Mouse (Mus musculus) kidney, postnatal 0 days (tissue): ENCODE results near the gene Stk16. TPM values are rescaled to one million over a fixed set of nuclear protein-coding genes. Genes with fewer than 3 reads are reported as not detected.
A peak's percentile ranks its signal among the peaks of the same experiment; 100 is the strongest.

Experiments used
- ATAC-seq: fragments of 200-750 bp; cut with Nextera tagmentation; replicated peaks from 2 replicates; pipeline ENCODE4 v1.8.0; 2017; ENCODE audit warnings: low read depth, moderate number of reproducible peaks, moderate TSS enrichment, moderate library complexity; ENCODE audit not compliant: low FRiP score
- DNase-seq: peaks from one replicate; pipeline ENCODE4 v3.0.0-alpha.2; 2016; ENCODE audit warnings: low spot score
- H3K27ac ChIP-seq: fragments of 300-500 bp; sonication (generic); 2 replicates; pipeline ENCODE4 v1.5.1; 2014; ENCODE audit warnings: mild to moderate bottlenecking
- H3K27me3 ChIP-seq: fragments of 300-500 bp; sonication (generic); 2 replicates; pipeline ENCODE4 v1.6.1; 2014; ENCODE audit warnings: low read length, mixed read lengths; ENCODE audit not compliant: insufficient read depth
- H3K36me3 ChIP-seq: fragments of 300-500 bp; sonication (generic); 2 replicates; pipeline ENCODE4 v1.6.1; 2014; ENCODE audit warnings: low read length, mixed read lengths; ENCODE audit not compliant: insufficient read depth
- H3K4me1 ChIP-seq: fragments of 300-500 bp; sonication (generic); replicated peaks from 2 replicates; pipeline ENCODE4 v1.6.1; 2014; ENCODE audit warnings: antibody characterized with exemption, low read length, mixed read lengths; ENCODE audit not compliant: insufficient read depth
- H3K4me2 ChIP-seq: fragments of 300-500 bp; sonication (generic); 2 replicates; pipeline ENCODE4 v1.6.1; 2014; ENCODE audit warnings: mild to moderate bottlenecking, low read length, moderate library complexity, mixed read lengths
- H3K4me3 ChIP-seq: fragments of 300-500 bp; sonication (generic); replicated peaks from 2 replicates; pipeline ENCODE4 v1.5.1; 2014; ENCODE audit warnings: low read depth, low read length
- H3K9ac ChIP-seq: fragments of 300-500 bp; sonication (generic); 2 replicates; pipeline ENCODE4 v1.6.1; 2014; ENCODE audit warnings: low read depth, low read length
- H3K9me3 ChIP-seq: fragments of 300-500 bp; sonication (generic); replicated peaks from 2 replicates; pipeline ENCODE4 v1.6.1; 2016; ENCODE audit warnings: low read length, inconsistent platforms, mixed read lengths
- CTCF ChIP-seq: IDR thresholded peaks from 2 replicates; pipeline ENCODE4 v1.5.1; 2016; ENCODE audit warnings: antibody characterized with exemption, low read depth, mild to moderate bottlenecking, moderate library complexity
- WGBS: fragments of 180-500 bp; shearing (Covaris S2); extraction: QIAGEN DNeasy Blood & Tissue Kit; methylation state at CpG from one replicate; pipeline ENCODE4 v1.1.7; 2014; 5-methylcytosine and 5-hydroxymethylcytosine counted together
- polyA plus RNA-seq: library from polyadenylated mRNA; unstranded; fragments of >200 nt; fragmentation: Nextera tagmentation; extraction: Ambion mirVana; gene quantifications from 2 replicates; pipeline ENCODE4 v1.2.1, GENCODE M21; 2015

Gene Stk16
- polyA plus RNA-seq, 1 experiment from 2014 or later: 114 TPM

GRCm38 (mm10) chr1:75251112-75251970 lies 40.7 kb downstream of the Stk16 start:
- ATAC-seq (peak; percentile 42), DNase-seq (peak; percentile 76)
- peak overlapping the region; percentile 42 for H3K4me2 ChIP-seq
- H3K27ac ChIP-seq: no peak overlapping the region
- 4% methylated on average over 22 of the region's 22 CpGs for WGBS
- H3K36me3 ChIP-seq: no peaks in the 10 kb centered on the region
- no peak overlapping the region for H3K9ac ChIP-seq
- H3K4me3 ChIP-seq: no peak overlapping the region; the same call in 1 of the 2 replicates
- peaks cover 10% of the 10 kb centered on the region; the same call in 1 of the 2 replicates for H3K4me1 ChIP-seq
- no peaks in the 10 kb centered on the region for H3K27me3 ChIP-seq
- TF ChIP-seq CTCF: peak; percentile 89
- no peaks in the 10 kb centered on the region for H3K9me3 ChIP-seq

GRCm38 (mm10) chr1:75252308-75252707 lies 41.7 kb downstream of the Stk16 start:
- no peak overlapping the region for H3K4me3 ChIP-seq
- no peak overlapping the region for H3K27ac ChIP-seq
- H3K36me3 ChIP-seq: no peaks in the 10 kb centered on the region
- no peaks in the 10 kb centered on the region for H3K9me3 ChIP-seq
- peaks cover 10% of the 10 kb centered on the region; the same call in 1 of the 2 replicates for H3K4me1 ChIP-seq
- WGBS: 71% methylated on average over 13 of the region's 13 CpGs
- no peak for TF ChIP-seq CTCF
- no peak overlapping the region for H3K9ac ChIP-seq
- ATAC-seq (no peak), DNase-seq (no peak)
- H3K27me3 ChIP-seq: no peaks in the 10 kb centered on the region
- H3K4me2 ChIP-seq: no peak overlapping the region

GRCm38 (mm10) chr1:75253029-75253428 lies 42.4 kb downstream of the Stk16 start:
- Histone ChIP-seq H3K9ac (no peak overlapping the region), H3K9me3 (no peaks in the 10 kb centered on the region), H3K4me3 (no peak overlapping the region), H3K4me2 (no peak overlapping the region), H3K36me3 (no peaks in the 10 kb centered on the region), H3K4me1 (peaks cover 7% of the 10 kb centered on the region; the same call in 1 of the 2 replicates), H3K27ac (no peak overlapping the region), H3K27me3 (no peaks in the 10 kb centered on the region)
- WGBS: 78% methylated on average over 16 of the region's 16 CpGs
- TF ChIP-seq CTCF: no peak; the same call in 1 of the 2 replicates
- DNase-seq: no peak
- no peak for ATAC-seq

GRCm38 (mm10) chr1:75253849-75254624 lies 43.4 kb downstream of the Stk16 start:
- Histone ChIP-seq H3K36me3 (no peaks in the 10 kb centered on the region), H3K9me3 (no peaks in the 10 kb centered on the region), H3K4me2 (no peak overlapping the region), H3K4me1 (peaks cover 3% of the 10 kb centered on the region; the same call in 1 of the 2 replicates), H3K4me3 (no peak overlapping the region), H3K27ac (no peak overlapping the region), H3K9ac (no peak overlapping the region), H3K27me3 (no peaks in the 10 kb centered on the region)
- ATAC-seq (no peak), DNase-seq (peak; percentile 80)
- 63% methylated on average over 16 of the region's 16 CpGs for WGBS
- TF ChIP-seq CTCF: peak; percentile 97

- H3K4me2 ChIP-seq: no peak overlapping the region
- H3K4me3 ChIP-seq: no peak overlapping the region
- peaks cover 3% of the 10 kb centered on the region; the same call in 1 of the 2 replicates for H3K4me1 ChIP-seq
- ATAC-seq: no peak
- no peak overlapping the region for H3K27ac ChIP-seq
- no peaks in the 10 kb centered on the region for H3K27me3 ChIP-seq
- TF ChIP-seq CTCF: no peak
- H3K36me3 ChIP-seq: no peaks in the 10 kb centered on the region
- 73% methylated on average over 8 of the region's 8 CpGs for WGBS
- no peak overlapping the region for H3K9ac ChIP-seq
- no peak for DNase-seq
- H3K9me3 ChIP-seq: no peaks in the 10 kb centered on the region
Measured at GRCm38 (mm10) chr1:75254625-75255013, 44.0 kb downstream of the Stk16 start.

GRCm38 (mm10) chr1:75255516-75256046 lies 44.9 kb downstream of the Stk16 start:
- no peaks in the 10 kb centered on the region for H3K9me3 ChIP-seq
- no peak overlapping the region for H3K4me2 ChIP-seq
- no peaks in the 10 kb centered on the region for H3K27me3 ChIP-seq
- 60% methylated on average over 10 of the region's 10 CpGs for WGBS
- H3K4me3 ChIP-seq: no peak overlapping the region
- no peak for TF ChIP-seq CTCF
- no peak overlapping the region for H3K9ac ChIP-seq
- peaks cover 3% of the 10 kb centered on the region; the same call in 1 of the 2 replicates for H3K4me1 ChIP-seq
- ATAC-seq (no peak), DNase-seq (no peak)
- no peak overlapping the region for H3K27ac ChIP-seq
- no peaks in the 10 kb centered on the region for H3K36me3 ChIP-seq
